Mouse (Mus musculus): ENCODE results near the gene Gnai1.

The Gnai1 gene

GRCm38 (mm10) chr5:18360281-18360819, at the start of gene Gnai1:
Gene Gnai1 (minus strand): TSS chr5:18360355.
- ATAC-seq (ENCODE audit: insufficient number of reproducible peaks, low FRiP score, low TSS enrichment): peak; percentile 77

- peak; percentile 88 for ATAC-seq (ENCODE audit: insufficient number of reproducible peaks, low FRiP score, low TSS enrichment)
Measured at GRCm38 (mm10) chr5:18367864-18368263, 7.7 kb upstream of the Gnai1 start.

DNA sequence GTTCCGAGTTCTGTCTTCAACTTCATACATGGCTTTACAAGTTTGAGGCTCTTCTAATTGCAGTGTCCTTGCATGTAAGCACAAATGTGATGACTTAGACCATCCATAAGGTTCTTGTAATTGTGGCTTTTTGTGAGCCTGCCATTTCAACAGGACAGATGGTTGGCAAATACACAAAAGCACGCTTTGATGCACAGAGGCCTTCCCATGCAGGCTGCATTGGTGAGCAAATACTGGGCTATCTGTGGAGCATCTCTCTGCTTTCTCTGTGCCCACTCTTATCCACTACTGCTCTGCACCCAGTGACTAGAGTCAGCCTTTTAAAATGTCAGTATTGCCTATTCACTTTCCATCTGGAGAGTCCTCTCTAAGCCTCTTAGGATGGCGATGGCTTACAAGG, 5.3 kb upstream of the Gnai1 start:
- peak; percentile 52 for ATAC-seq (ENCODE audit: insufficient number of reproducible peaks, low FRiP score, low TSS enrichment)

DNA sequence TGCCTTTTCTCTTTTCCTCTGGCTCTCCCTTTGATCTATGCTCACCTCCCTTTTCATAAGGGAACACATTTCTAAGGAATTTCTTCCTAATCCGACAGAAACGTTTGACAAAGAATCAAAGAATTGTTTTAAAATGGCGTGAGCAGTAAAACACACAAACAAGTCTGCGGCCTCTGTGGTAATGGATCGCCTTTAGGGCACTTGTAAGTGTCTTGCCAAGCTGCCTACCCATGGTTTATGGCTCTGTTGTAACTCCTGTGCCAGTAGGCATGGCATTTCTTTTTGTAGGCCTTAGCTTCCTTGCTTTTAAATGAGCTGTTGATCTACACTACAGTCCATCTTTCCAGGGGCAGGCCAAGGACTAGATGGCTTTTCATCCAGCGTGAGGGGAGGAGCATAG, 801 bp upstream of the Gnai1 start:
- ATAC-seq (ENCODE audit: insufficient number of reproducible peaks, low FRiP score, low TSS enrichment): no peak

DNA sequence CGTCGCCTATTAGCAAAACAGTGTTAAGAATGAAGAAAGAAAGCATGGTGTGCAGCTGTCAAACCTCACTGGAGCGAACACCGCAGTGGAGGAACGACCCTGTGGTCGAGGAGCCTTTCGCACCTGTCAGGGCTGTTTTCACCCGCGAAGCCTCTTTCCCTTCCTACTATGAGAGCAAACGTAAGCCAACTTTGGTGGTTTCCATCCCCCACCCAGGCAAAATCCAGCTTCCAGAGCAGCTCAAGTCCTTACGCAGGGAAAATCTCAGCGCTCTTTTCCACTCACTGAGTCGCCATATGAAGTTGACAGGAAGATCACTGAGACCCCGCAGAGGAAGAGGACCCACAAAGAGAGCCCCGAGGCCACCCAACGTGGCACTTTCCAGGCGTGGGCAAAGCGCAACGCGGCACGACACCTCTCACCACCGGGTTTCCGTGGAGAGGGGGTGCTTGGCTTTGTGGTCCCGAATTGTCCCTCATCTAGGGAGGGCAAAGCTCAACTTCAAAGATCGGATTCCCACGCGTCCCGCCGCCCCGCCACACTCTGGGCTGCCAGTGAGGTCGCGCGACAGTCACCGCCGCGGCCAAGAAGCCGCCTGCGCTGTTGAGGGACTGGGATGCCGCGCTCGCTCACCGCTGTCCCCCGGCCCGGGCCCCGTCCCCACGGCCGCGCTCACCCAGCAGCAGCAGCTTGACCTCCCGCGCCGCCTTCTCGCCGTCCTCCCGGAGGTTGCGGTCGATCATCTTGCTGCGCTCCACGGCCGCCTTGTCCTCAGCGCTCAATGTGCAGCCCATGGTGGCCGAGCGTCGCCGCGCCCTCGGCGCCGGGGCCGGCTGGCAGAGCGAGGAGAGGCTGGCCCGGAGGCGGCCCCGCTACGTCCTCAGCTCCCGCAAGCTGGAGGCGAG, 527 bp downstream of the Gnai1 start:
- peak; percentile 57 for ATAC-seq (ENCODE audit: insufficient number of reproducible peaks, low FRiP score, low TSS enrichment)

DNA sequence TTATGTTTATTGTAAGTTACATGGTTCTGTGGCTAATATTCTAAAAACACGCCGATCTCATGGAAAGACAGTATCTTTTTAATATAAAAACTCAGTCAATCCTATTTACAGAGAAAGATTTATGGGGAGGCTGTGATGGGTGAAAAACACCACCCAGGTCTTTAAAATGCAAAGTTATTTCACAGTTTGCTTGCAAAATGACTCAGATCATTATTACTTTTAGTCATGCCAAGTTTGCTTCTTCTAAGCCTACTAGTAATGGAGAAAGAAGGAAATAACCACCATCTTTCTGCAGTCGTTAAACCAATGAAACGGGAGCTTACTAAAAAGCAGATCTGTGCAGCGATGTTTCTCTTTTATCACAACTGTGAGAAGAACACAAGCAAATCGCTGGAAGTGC, 1.4 kb downstream of the Gnai1 start:
- ATAC-seq (ENCODE audit: insufficient number of reproducible peaks, low FRiP score, low TSS enrichment): no peak

DNA sequence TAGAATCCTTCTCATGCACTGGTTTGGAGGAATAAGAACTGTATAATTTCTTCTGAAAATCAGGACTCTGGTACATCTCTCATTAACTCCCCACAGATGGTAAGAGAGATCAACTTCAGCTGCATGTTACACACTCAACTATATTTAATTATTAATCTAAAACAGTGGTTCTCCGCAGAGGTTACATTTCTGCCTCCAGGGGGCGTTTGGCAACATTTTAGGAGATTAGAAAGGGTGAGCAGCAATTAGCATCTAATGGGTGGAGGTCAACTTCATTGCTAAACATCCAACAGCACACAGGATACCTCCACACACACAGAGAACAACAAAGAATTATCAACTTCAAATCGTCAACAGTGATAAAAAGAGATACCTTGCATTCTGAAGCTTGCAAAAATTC, 2.0 kb downstream of the Gnai1 start:
- ATAC-seq (ENCODE audit: insufficient number of reproducible peaks, low FRiP score, low TSS enrichment): no peak

DNA sequence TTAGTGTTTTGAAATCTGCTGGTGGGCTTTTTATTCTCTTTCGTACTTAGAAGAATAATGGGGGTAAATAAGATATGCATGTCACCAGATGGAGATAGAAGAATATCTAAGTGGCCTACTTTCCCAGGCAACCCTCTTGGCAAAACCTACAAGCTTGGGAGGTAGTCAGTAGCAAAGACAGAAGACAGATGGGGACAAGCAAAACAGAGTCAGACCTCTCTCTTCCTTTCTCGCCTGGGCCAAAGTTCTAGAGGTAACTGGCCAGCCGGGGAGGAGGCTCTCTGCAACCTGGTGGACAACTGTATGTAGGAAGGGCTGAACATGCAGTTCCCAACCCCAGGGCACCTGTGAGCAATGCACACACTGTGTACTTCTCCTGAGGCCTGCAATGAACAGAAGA, 12.9 kb downstream of the Gnai1 start:
- peak; percentile 66 for ATAC-seq (ENCODE audit: insufficient number of reproducible peaks, low FRiP score, low TSS enrichment)

DNA sequence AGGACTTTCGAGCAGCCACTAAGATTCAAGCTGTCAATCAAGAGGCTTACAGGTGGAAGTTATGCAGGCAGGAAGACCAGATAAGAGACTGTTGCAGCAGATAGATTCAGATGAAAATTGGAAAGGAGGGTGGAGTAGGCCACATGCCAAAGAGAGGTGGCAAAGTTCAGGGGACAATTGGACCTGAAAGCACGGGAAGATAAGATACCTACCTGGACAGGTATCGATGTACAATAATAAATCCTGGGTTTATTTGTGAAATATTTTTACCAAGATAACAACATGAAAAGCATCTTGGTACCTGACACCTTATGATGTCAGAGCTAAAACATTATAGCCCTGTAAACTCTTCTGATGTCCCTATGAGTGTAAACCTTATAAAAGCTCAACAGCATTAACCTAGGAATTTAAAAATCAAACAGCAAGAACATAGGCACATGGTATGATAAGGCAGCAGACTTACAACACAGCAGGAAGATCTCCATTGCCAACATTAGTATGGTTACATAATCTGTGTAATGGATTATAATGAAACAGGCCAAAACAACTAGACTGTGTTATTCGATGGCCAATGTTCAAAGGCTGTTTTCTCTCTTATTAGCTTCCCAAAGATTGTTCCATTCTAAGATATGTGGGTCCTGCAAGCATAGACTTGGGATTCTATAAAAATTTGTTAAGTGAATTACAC, 16.6 kb downstream of the Gnai1 start:
- ATAC-seq (ENCODE audit: insufficient number of reproducible peaks, low FRiP score, low TSS enrichment): peak; percentile 71

GRCm38 (mm10) chr5:18342765-18343454, 17.2 kb downstream of the Gnai1 start:
- 0 out of 2 replicates have a peak, but pooled peaks have one; percentile 17 for ATAC-seq (ENCODE audit: insufficient number of reproducible peaks, low FRiP score, low TSS enrichment)

DNA sequence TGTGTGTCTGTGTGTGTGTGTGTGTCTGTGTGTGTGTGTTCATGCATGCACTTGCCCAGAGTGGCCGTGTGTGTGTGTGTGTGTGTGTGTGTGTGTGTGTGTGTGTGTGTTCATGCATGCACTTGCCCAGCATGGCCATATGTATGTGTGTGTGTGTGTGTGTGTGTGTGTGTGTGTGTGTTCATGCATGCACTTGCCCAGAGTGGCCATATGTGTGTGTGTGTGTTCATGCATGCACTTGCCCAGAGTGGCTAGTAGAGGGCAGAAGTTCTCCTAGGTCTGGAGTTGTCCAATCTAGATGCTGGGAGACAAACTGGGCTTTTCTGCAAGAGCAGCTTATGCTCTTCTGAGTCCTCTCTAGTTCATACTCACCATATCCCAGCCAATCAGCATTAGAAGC, 18.3 kb downstream of the Gnai1 start:
- ATAC-seq (ENCODE audit: insufficient number of reproducible peaks, low FRiP score, low TSS enrichment): peak; percentile 23; the same call in 1 of the 2 replicates

DNA sequence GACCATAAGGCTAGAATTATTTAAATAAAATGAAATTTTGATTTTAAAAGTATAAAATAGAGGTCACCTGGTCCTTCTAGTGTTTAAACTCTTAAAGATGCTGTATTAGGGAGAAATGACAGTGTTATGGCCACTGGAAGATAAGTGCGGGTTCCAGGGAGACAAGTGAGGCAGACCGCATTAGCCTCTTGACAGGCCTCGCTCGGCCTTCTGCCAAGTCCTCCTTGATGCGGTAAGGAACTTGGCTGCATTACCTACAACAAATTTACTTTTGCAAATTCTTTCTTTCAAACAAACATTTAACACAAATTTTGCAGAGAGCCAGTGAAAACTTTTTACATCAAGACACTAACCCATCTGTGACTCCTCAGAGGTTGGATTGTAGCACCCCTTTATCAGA, 27.9 kb downstream of the Gnai1 start:
- ATAC-seq (ENCODE audit: insufficient number of reproducible peaks, low FRiP score, low TSS enrichment): no peak

DNA sequence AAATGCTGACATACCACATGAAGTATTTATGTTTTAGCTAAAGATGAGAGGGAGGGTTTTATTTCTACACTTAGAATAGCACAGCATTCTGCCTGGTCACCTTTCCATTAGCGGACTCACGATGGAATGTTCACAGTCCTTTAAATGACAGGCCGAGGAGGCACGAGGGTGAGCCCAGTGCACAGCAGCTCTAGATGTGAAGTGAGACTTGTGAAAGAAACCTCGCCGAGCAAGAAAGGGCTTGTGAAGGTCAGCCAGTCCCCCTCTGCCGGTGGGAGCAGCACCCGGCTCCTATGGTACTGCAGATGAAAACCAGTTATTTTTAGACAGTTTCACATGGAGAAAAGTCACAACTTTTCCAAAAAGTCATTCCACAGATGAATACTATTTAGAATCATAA, 29.4 kb downstream of the Gnai1 start:
- no peak for ATAC-seq (ENCODE audit: insufficient number of reproducible peaks, low FRiP score, low TSS enrichment)

DNA sequence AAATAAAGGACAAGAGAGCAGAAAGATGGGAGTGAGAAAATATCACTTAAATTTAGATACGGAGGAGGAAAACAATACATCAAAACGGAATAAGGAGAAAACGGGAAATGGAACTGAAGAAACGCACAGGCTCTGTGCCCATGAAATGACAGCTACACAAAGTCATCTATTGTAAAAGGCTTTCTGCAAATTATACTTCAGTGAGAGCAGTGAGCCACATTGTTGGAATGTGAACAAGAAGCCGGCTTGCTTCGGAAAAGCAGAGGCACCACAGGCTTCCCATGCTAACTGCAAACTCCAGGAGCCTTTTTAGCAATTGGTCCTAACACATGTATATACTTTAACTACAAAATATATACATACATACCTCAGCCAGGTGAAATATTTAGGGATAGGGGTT, 34.0 kb downstream of the Gnai1 start:
- ATAC-seq (ENCODE audit: insufficient number of reproducible peaks, low FRiP score, low TSS enrichment): no peak

DNA sequence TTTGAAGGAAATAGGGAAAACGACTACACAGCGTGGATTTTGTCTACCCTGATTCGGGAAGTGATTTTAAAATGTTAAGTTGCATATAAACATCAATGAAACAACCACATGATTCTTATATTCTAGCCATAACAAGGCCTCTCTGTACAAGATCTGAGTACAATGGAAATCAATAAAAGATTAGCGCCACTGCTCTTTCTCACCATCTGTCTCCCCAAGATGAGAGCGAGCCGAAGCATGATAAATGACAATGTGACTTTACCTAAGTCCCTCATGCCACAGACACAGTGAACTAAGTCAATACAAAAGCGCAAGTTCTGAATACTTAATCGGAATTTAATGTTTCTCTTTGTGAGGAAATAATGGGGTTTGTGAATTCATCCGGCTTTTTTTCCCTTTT, 36.6 kb downstream of the Gnai1 start:
- ATAC-seq (ENCODE audit: insufficient number of reproducible peaks, low FRiP score, low TSS enrichment): no peak

GRCm38 (mm10) chr5:18321661-18322060, 38.5 kb downstream of the Gnai1 start:
- no peak for ATAC-seq (ENCODE audit: insufficient number of reproducible peaks, low FRiP score, low TSS enrichment)

GRCm38 (mm10) chr5:18318846-18319245, 41.3 kb downstream of the Gnai1 start:
- peak; percentile 51 for ATAC-seq (ENCODE audit: insufficient number of reproducible peaks, low FRiP score, low TSS enrichment)

DNA sequence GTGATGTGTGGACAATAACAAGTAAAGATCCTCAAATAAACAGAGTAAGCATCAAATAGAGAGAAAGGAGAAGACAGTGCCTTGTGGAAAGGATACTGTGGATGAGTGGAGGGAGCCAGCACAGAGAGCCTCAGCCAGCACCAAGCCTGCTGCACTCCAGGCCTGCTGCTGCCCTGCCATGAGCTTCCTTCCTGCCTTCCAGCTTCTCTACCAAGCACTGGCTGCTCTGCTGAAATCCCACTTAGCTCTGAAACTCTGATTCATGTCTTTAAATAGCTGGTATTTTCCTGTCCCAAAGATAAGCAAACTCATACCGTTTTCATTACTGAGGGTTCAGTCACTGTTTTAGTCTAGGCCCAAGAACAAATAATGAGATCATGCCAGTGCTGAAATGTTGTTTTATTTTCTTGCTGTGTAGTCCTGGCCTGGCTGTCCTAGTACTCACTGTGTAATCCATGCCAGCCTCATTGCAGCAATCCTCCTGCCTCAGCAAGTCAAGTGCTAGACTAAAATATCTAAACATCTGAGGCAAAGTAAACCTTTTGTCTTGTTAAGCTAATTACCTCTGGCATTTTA, 52.8 kb downstream of the Gnai1 start:
- ATAC-seq (ENCODE audit: insufficient number of reproducible peaks, low FRiP score, low TSS enrichment): peak; percentile 83

DNA sequence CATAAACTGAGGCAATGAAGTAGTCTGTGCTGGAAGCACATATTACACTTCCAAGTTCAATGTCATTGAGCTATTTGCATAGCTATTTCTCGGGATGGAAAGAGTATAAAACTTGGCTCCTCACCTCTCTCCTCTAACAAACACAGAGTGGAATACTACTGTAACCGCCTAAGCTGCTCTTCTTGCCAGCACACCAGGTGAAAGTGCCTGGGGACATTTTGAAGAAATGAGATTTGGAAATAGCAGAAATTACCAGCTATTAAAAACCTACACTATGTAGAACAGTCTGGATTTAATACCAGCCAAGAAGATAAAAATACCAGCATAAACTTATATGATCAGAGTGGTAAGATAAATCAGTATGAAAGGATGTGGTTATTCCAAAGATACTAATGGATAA, 63.6 kb downstream of the Gnai1 start:
- no peak for ATAC-seq (ENCODE audit: insufficient number of reproducible peaks, low FRiP score, low TSS enrichment)

GRCm38 (mm10) chr5:18292744-18293143, 67.4 kb downstream of the Gnai1 start:
- ATAC-seq (ENCODE audit: insufficient number of reproducible peaks, low FRiP score, low TSS enrichment): no peak
